Mouse (Mus musculus): ENCODE measurements at regions not wholly inside any gene's neighbourhood (a gene's known extent, or its start where the extent isn't known, plus 50 kb on each side); places are given as distances from the start of the nearest gene placed in this dataset.

- ATAC-seq (ENCODE audit: low TSS enrichment) = peak; percentile 64; the same call in 1 of the 2 replicates
Observed at GRCm38 (mm10) chr5:77487837-77488827, 80.3 kb upstream of the Igfbp7 start.

GRCm38 (mm10) chr5:77483053-77483717 is 75.3 kb upstream of the Igfbp7 start:
- no peak for ATAC-seq (ENCODE audit: low TSS enrichment)

- no peak for ATAC-seq (ENCODE audit: low TSS enrichment)
Observed at GRCm38 (mm10) chr5:77481811-77482210, 74.0 kb upstream of the Igfbp7 start.

GRCm38 (mm10) chr5:77477794-77478193 is 70.0 kb upstream of the Igfbp7 start:
- peak; percentile 92 for ATAC-seq (ENCODE audit: low TSS enrichment)

- ATAC-seq (ENCODE audit: low TSS enrichment) = no peak
Observed at GRCm38 (mm10) chr5:77473896-77474486, 66.2 kb upstream of the Igfbp7 start.

- ATAC-seq (ENCODE audit: low TSS enrichment) = no peak
Observed at GRCm38 (mm10) chr5:77469236-77469766, 61.5 kb upstream of the Igfbp7 start.

GRCm38 (mm10) chr5:77468467-77468866 is 60.6 kb upstream of the Igfbp7 start:
- no peak for ATAC-seq (ENCODE audit: low TSS enrichment)

GRCm38 (mm10) chr5:77464851-77465548 is 57.2 kb upstream of the Igfbp7 start:
- peak; percentile 70 for ATAC-seq (ENCODE audit: low TSS enrichment)

- peak; percentile 91 for ATAC-seq (ENCODE audit: low TSS enrichment)
Observed at GRCm38 (mm10) chr5:77459896-77460717, 52.3 kb upstream of the Igfbp7 start.
